Mouse (Mus musculus): ENCODE measurements around the gene 4930524B15Rik. TPM values are rescaled to one million over a fixed set of nuclear protein-coding genes. Genes with fewer than 3 reads are reported as not detected.

4930524B15Rik gene
- polyA plus RNA-seq, 1 experiment from 2014 or later, result not detected

- H3K36me3 ChIP-seq, result no peaks in the 10 kb centered on the region
- H3K4me1 ChIP-seq, result no peaks in the 10 kb centered on the region
- H3K9me3 ChIP-seq (replicated peaks), result no peaks in the 10 kb centered on the region
- 22% methylated on average over 8 of the region's 8 CpGs for WGBS (ENCODE audit: insufficient replicate concordance)
- no peak overlapping the region for H3K4me3 ChIP-seq
- H3K27ac ChIP-seq, result no peak overlapping the region
- no peaks in the 10 kb centered on the region for H3K27me3 ChIP-seq (replicated peaks)
- H3K9ac ChIP-seq, result no peak overlapping the region
- no peak for ATAC-seq
- H3K4me2 ChIP-seq, result no peak overlapping the region
Measured at GRCm38 (mm10) chr11:32020031-32020965, 54.9 kb downstream of the 4930524B15Rik start.

GRCm38 (mm10) chr11:32026634-32027033 lies 61.2 kb downstream of the 4930524B15Rik start:
- no peak overlapping the region for H3K4me3 ChIP-seq
- H3K4me2 ChIP-seq, result no peak overlapping the region

GRCm38 (mm10) chr11:32027474-32028342 lies 62.3 kb downstream of the 4930524B15Rik start:
- 61% methylated on average over 7 of the region's 7 CpGs for WGBS (ENCODE audit: insufficient replicate concordance)
- ATAC-seq, result no peak
- no peaks in the 10 kb centered on the region for H3K9me3 ChIP-seq (replicated peaks)

More at GRCm38 (mm10) chr11:32026634-32027033, 61.2 kb downstream of the 4930524B15Rik start:
- no peak overlapping the region for H3K27ac ChIP-seq
- no peaks in the 10 kb centered on the region for H3K36me3 ChIP-seq
- no peaks in the 10 kb centered on the region for H3K9me3 ChIP-seq (replicated peaks)
- no peak overlapping the region for H3K9ac ChIP-seq
- WGBS (ENCODE audit: insufficient replicate concordance), result 57% methylated on average over 5 of the region's 5 CpGs
- no peaks in the 10 kb centered on the region for H3K4me1 ChIP-seq
- H3K27me3 ChIP-seq (replicated peaks), result no peaks in the 10 kb centered on the region
- ATAC-seq, result no peak

GRCm38 (mm10) chr11:32028605-32029004 lies 63.2 kb downstream of the 4930524B15Rik start:
- Histone ChIP-seq H3K4me3 (no peak overlapping the region), H3K4me1 (no peaks in the 10 kb centered on the region), H3K27me3 (replicated peaks) (no peaks in the 10 kb centered on the region), H3K9me3 (replicated peaks) (no peaks in the 10 kb centered on the region), H3K36me3 (no peaks in the 10 kb centered on the region), H3K9ac (no peak overlapping the region), H3K4me2 (no peak overlapping the region), H3K27ac (no peak overlapping the region)
- no peak for ATAC-seq
- WGBS (ENCODE audit: insufficient replicate concordance), result 69% methylated on average over 3 of the region's 3 CpGs

More at GRCm38 (mm10) chr11:32027474-32028342, 62.3 kb downstream of the 4930524B15Rik start:
- no peak overlapping the region for H3K9ac ChIP-seq
- no peaks in the 10 kb centered on the region for H3K27me3 ChIP-seq (replicated peaks)
- no peak overlapping the region for H3K4me3 ChIP-seq
- H3K4me1 ChIP-seq, result no peaks in the 10 kb centered on the region
- no peak overlapping the region for H3K4me2 ChIP-seq
- H3K27ac ChIP-seq, result no peak overlapping the region
- no peaks in the 10 kb centered on the region for H3K36me3 ChIP-seq

Other genes with a start within 250 kb of the 4930524B15Rik start
- 21.5 and 24.7 TPM in 2 replicates for gene Cpeb4, start 93.4 kb upstream of the 4930524B15Rik start, polyA plus RNA-seq (2016; fragmentation: Nextera tagmentation; extraction: Ambion mirVana)
- gene Nsg2, start 34.9 kb downstream of the 4930524B15Rik start, polyA plus RNA-seq (2016; fragmentation: Nextera tagmentation; extraction: Ambion mirVana), result 0.11 and 0.17 TPM in 2 replicates
- gene Il9r, start 234.7 kb downstream of the 4930524B15Rik start, polyA plus RNA-seq (2016; fragmentation: Nextera tagmentation; extraction: Ambion mirVana), result 0.22 and 0.30 TPM in 2 replicates
- 103 TPM in 2 replicates for gene Snrnp25, start 239.8 kb downstream of the 4930524B15Rik start, polyA plus RNA-seq (2016; fragmentation: Nextera tagmentation; extraction: Ambion mirVana)